Mouse (Mus musculus) adrenal gland, postnatal 10 days (tissue): ENCODE measurements at regions not wholly inside any gene's neighbourhood (a gene's known extent, or its start where the extent isn't known, plus 50 kb on each side); places are given as distances from the start of the nearest gene placed in this dataset.

Experiments
- DNase-seq: peaks from one replicate; pipeline ENCODE4 v3.0.0; 2021; ENCODE audit warnings: mixed read lengths

DNA sequence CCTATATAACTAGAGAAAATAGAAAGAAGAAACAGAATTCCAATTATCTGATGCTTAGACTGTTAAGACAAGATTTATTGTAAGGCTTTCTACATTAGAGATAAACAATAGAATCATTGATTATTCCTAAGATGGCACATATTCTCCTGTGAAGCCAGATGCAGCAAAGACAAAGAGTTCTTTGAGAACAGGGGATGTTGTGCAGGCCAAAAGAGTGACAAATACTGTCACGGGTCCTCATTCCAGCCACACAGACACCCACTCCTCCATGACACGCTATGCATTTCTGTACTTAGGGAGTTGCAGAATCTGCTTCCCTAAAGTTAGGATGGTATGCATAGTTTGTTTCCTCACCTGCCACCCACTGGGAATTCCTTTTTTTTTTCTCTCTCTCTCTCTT, 245.2 kb downstream of the Sv2b start:
- no peak for DNase-seq

DNA sequence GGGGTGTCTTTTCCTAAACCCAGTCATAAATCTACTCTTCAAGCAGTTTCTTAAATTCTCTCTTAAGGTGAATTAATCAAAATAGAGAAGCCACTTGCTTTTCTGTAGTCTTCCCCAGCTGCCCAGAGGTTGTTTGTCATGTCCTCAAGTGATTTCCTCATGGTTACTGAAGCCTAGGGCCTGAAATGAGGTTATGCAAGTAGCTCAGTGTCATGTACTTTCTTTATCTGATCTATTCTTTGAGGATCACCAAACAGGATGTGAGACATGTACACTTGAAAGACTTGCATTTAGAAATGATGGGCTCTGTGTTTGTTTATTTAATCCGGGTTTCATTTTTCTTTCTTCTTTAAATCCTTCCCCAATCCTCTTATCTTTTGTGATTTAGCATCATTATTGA, 258.8 kb downstream of the Sv2b start:
- no peak for DNase-seq

DNA sequence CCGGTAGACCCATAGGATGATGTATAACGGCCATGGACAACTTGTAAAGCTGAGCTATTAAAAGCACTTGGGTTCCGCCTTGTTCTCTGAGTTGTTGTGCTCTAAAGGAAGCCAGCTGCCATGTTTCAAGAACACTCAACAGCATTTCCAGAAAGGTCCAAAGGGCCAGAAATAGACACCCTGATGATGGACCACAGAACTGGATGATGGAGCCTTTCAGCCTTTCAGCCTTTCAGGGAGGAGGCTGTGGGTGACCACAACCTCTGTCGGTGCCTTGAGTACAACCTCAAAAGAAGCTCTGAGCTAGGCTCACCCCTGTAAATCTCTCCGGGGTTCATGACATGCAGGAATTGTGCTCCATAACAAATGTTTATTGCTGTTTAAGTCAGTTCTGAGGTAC, 259.3 kb downstream of the Sv2b start:
- DNase-seq, result no peak

DNA sequence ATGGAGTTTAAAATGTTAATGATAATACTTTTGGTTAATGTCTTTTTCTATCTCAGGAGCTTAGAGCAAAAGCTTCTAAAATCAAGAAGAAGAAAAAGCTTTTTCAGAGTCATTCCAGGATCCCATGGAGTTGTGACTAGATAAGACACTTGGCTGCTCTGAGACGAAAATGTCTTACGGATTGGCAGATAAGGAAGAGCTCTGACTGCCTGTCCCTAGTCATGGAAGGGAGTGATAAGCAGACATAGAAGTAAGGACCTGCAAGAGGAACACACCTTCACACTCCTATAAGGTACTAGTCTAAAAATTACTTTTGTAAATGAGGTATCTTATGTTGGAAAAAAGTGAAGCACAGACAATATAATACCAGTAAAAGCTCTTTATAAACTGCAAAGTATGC, 260.2 kb downstream of the Sv2b start:
- no peak for DNase-seq

DNA sequence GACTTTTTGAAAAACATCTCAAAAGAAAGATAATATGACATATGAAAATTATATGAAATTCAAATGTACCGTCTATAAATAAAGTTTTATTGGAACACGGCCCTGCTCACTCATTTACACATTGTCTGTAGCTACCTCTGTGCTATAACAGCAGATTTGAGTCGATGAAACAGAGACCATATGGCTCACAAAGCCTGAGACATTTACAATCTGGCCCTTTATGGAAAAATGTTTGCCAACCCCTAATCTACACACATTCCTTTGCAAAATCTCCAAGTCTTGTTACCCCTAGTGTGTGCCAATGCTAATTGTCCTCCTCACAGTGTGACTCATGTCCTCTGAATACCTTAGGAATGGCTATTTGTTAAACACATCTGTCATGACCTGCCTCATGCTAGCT, 261.2 kb downstream of the Sv2b start:
- no peak for DNase-seq

DNA sequence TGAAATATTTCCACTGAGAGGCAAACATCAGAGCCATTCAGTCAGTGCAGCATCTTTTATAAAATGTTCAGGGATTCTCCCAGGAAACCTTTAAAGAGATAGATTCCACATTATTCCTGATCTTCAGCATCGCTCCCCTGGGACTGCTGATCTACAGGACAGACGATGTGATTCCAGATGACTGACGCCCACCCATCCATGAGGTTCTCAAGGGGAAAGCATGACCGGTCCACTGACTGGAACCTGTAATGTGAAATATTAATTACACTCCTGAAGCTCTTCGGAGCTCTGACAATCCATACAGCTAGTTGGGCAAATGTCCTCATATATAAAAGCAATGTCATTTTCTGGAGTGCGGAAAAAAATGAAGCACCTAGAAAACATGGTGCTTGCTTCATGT, 268.2 kb downstream of the Sv2b start:
- no peak for DNase-seq

DNA sequence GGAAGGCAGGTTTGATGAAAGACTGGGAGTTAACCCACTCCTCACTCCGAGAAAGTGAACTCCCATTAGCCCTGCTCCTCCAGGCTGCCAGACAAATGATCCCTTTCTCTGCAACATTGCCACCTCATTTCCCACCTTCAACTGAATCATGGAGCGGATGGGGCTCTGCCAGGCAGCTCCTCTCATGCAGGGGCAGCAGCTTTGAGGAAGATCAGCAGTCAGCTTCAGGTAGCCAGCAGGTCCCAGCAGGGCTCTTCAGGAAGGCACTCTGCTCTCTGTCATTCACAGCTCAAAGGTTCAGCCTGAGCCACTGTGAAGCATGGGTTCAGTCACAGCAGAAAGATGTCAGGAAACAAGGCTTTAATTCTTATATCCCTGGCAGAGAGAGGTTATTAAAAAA, 282.9 kb downstream of the Sv2b start:
- no peak for DNase-seq

DNA sequence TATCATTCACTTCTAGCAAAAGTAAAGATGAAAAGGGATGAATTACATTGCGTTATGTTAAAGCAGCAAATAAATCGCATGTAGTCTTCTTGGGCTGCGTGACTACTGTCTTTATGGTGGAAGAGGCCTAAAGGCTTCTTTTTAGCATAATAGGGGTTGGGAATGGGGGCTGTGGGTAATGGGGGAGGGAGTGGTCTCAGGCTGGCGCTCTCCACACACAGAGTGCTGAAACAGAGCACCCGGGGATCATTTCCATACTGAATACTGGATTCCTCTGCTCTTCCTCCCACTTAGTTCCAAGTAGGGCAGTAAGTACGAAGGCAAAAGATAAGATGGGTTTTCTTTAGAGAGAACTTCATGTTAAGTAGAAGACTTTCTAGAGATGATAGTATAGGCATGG, 287.1 kb downstream of the Sv2b start:
- DNase-seq, result no peak

DNA sequence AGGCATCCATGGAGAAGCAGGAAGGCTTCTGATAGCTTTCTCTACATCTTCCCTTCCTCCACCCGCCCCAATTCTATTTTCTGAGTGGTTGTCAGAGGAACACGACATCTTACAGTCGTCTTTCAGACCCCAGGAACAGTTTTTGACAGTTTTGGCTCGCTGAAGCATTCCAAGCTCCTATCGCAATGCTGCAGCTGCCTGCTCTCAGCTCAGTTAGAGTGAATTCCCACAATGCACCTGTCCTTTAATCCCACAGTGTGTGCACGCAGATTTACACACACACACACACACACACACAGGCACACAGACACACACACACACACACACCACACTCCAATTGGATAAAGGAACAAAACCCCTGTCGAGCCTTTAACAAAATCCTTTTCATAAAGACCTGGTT, 290.4 kb downstream of the Sv2b start:
- DNase-seq, result no peak

DNA sequence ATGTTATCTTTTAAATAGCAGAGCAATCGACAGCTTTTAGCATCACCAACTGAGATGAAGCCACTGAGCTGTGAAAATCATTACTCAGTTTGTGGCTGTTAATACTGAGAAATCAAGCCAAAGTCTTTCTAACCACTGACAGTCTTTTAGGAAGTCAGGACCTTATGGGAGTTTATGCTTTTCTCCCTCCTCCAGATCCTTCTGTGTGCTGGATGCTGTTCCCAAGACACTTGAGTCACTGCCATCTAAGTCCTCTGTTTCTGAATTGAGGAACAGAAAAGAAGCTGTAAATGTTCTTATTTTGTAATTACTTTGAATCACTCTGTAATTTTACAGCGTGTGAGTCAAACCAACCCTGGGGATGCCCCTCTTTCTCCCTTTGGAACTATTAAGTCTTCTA, 300.6 kb downstream of the Sv2b start:
- DNase-seq, result no peak

DNA sequence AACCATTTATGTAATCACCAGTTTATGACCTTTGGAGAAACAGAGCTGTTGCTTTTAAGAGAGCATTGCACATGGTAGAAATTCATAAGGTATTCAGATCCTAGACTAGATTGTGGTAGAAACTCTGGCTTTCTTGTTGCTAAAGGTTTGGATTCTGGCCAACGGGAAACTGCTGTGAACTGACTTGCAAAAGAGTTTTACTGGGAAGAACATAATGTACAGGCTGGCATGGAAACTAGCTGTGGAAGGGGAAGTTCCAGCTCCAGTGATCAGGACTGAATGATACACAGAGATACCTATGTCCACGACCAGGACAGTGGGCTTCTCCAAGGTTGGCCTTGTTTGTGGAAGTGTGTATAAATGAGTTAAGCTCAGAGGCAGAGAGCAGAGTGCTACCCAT, 318.9 kb downstream of the Sv2b start:
- DNase-seq, result no peak

DNA sequence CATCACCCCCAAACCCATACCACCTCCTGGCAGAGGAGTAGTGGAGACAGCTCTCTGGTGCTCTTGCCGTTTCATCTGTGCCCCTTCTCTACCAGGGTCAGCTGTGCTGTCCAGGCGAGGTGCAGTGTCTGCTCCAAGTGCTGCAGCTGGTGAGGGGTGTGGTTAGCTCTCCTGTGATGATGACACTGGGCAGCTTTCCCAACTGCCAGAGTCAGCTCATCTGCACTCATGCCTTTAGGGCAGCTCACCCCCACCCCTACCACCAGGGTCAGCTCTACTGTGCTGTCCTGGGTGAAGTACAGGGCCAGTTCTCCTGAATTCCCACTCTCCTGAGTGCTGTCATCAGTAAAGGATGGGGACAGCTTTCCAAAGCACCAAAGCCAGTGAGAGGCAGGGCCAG, 329.6 kb downstream of the Sv2b start:
- DNase-seq, result peak; percentile 16

DNA sequence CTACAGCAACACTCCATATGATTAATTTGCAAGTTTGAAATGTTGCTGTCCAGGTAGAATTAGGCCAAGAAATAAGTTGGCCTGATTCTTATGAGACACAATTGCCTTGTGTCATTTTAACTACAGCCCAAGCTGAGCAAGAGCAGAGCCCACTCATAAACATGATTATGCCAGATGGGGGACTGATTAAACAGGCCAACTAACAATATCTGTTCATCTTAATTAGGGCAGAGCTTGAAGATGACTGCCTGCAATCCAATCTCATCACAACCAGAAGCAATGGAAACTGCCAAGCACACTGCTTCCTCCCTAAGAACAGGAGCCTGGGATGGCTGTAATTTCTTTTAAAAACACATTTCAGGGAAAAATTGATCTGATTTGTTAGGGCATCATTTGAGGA, 333.1 kb downstream of the Sv2b start:
- no peak for DNase-seq

DNA sequence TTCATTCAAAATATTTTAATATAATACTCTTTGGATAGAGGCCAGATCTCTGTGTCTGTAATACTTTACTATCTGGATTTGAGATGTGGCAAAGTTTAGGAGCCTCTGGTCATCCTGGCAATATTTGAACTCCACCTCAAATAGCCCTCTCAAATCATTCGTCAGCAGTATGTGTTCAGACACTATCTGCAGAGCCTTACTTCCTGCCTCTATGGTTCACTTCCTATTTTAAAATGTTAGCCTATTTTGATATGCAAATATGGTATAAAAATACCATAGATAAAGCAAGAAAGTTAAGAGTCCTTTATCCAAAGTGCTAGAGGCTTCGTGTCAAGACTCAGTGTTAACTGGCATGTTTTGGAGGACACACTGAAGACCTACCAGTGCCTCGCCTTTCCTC, 334.6 kb downstream of the Sv2b start:
- no peak for DNase-seq

DNA sequence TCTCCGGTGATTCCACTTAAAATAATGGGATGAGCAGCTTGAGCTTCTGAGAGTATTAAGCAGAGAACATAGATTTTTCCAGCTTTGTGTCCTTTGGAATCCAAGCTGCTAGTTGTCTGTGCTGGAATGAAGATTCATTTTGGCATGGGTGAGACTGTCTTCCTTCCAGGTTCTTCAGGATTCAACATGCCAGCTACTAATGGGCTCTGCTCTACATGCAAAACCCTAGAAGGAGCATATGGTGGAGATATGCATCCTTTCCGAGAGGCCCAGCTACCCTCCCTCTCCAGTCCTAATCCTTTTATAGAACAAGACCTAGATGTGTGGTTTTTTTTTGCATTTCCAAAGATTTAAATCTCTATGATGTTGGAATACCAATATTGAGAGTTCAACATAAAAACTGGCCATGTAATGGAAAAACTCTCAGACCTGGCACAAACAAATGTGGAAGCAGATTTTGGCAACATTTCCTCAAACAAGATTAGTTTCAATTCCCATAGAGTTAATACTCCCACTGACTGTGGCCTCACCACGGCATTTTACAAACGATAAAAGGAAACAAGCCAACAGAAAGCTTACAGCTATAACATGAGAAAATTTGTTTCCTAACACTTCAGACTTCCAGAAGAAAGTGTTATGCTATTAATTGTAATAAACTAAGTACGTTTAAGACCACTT, 364.5 kb downstream of the Sv2b start:
- DNase-seq, result no peak

DNA sequence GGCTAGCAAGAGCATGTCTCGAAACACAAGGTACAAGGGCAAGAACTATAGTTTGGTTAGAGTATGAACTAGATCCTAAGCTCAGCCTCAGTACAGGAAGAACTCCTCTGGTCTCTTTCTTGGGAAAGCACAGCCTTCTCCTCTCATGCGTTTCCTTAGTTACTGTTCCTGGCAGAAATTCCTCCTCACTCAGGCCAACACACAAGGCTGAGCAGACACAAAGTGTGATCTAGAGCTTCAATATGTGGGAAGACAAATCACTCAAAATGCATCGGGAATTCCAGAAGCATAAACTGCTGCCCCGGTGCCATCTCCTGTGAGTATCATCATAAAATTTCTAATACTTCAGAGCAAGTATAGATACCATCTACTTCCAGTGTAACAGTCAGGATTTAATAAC, 366.1 kb downstream of the Sv2b start:
- DNase-seq, result no peak

DNA sequence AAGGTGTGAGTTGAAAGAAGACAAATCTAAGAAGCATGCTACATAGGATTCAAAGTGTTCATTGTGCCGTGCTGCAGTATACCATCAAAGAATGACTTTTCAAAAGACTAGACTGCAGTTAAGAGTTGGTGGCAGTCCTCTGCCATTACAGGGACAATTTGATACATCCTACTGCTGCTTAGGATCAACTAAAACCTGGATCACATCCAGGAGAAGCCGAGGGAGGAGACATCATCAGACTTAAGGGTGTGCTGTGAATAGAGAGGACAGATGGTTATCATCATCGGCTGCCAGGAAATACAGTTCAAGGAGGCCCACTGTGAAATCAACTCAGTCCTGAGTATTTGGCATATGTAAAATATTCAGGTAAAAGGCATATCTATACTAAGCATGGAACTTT, 366.9 kb downstream of the Sv2b start:
- DNase-seq, result no peak

DNA sequence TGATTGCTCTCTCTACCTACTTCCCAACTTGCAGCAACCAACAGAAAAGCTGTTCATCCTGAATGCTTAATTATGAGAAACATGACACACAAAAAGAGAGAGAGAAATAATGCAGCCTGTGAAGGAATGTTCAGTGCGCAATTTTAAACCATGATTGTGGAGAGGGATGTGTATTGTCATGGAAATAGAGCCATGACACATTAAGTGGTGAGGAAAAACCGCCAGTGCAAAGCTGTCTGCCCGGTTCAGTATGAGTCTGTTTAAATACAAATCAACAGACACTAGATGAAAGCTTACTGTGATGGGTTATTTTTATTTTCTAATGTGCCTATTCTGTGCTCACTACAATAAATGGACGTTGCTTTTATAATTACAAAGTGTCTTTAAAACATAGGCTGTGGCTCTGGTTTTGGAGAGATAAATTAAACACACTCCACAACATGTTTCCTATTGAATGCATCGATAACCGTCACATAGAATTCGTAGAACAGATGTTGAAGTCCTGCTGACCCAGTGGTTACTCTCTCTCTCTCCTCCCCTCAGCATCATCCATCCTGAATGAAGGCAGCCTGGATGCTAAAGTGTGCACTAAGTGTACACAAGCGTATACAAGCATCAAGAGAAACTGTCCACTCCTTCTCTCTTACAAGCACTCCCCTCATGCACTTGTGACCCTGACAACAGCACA, 374.7 kb upstream of the Slco3a1 start:
- no peak for DNase-seq

DNA sequence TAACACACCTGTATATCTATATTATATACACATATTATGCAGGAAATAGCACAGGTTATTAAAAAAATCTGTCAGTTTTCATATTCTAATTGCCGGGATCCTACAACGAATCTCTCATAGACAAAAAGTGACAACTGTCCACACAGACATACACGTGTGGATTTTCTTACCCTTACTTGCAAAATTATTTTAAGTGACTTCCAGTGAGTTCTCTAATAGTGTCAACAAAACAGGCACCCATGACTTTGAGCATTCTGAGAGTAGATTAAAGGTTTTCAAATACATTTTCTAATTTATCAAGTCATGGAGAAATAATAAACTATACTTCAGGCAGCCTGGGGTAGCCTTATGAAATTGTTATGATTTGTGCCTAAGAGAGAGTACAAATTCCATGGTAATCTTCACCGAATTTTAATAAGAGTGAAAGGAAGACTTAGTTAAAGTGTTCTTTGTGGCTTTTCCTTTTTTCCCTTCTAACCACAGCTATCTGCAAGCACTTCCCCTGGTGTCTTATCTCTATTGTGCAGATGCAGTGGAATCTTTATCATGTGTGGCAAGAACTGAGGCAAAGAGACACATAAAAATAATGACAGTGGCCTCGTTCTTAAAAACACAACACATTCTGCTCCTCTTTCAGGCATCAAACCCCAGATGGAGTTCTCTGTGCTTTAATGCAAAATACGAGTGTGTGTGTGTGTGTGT, 373.8 kb upstream of the Slco3a1 start:
- no peak for DNase-seq

DNA sequence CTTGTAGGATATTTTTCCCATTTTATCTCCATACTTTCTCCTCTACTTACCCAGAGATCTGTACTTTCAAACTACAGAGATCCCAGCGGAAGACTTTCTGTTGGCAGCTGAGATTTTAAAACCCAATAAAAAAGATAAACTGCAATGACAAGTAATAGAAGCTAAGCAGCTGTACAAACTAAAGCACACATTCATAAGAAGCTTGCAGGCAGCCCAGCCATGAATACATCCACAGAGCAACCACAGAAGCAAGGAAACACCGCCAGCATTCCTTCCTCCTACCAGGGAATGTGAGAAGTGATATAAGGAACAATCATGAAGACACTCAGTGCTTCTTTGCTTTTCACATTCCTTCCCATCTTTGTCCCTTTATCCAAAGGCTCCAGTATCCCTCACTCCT, 372.1 kb upstream of the Slco3a1 start:
- no peak for DNase-seq

DNA sequence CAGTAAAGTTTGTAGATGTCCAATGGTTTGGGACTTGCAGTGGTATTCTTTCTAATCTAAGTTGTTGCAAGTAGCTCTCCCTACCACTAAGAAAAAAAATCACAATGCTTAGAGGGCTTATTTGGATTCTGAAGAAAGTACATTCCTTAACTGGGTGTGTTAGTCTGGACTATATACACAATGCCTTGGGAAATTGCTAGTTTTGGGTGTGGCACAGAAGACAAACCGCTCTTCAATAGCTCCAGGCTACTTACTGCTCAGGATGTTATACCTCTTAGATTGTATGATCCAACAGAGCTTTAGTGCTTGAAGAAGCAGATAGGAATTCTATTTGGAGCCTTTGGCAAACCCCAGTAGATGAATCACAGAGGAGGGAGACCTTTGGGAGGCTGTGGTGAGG, 369.6 kb upstream of the Slco3a1 start:
- no peak for DNase-seq

DNA sequence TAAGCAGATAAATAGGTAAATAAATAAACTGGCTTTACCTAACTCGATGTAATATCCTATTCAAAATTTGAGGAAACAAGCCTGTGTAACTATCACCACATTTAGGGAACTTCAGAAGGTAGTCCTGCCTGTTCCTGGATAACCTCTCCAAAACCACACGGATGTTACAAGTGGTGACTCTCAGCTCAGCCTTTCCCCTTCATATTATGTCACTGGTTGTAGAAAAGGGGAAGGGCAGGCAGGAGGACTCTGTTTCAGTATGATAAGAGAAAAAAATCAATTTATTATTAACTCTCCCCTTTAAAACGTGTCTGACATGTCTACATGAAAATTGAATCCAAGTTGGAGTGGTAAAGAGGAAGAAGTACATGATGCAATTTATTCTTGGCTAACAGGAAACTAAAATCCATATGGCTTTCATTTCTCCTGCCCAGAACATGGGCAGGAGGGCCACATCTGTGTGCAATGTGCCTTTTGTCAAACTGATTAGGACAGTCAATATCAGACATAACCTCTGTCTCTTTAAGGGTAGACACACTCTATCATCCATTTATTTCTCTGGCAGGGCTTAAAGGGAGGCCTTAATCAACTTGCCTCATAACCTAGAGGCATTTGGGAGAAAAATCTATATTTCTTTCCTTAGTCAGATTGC, 353.9 kb upstream of the Slco3a1 start:
- no peak for DNase-seq

DNA sequence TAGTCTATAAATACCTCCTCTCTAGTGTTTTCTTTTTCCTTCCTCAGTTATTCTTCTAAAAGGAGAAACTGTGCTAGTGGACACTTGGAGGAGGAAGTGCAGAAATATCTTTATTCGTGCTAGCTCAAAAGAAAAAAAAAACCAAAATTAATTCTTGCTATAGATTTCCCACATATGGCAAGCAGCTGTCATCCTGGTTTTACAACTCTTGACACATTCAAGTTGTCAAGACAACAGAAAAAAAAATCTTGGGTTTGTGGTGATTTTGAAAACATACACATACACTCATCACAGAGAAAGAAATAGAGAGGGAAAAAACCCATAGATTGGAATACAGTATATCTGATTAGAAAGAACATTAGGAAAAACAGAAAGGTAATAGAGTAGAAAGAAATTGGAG, 352.8 kb upstream of the Slco3a1 start:
- no peak for DNase-seq
